Mouse (Mus musculus): ENCODE data around the gene Nphp1. TPM values are rescaled to one million over a fixed set of nuclear protein-coding genes. Genes with fewer than 3 reads are reported as not detected.

The Nphp1 gene
- polyA plus RNA-seq, 2 experiments: 4.9 to 5.5 TPM

GRCm38 (mm10) chr2:127775013-127775412 is 13.7 kb downstream of the Nphp1 start:
- TF ChIP-seq EP300 (IDR thresholded peaks at IDR 0.05; ENCODE audit: low read depth) (no peak), CTCF (IDR thresholded peaks at IDR 0.05; ENCODE audit: low read depth) (no peak)
- 87% methylated on average over 3 of the region's 3 CpGs for WGBS (ENCODE audit: insufficient replicate concordance)

GRCm38 (mm10) chr2:127774578-127774941 is 14.1 kb downstream of the Nphp1 start:
- DNase-seq (ENCODE audit: low read depth in 3 of 3, low spot score in 3 of 3) (no peak), ATAC-seq (ENCODE audit: insufficient read depth) (no peak)
- TF ChIP-seq EP300 (IDR thresholded peaks at IDR 0.05; ENCODE audit: low read depth) (no peak), CTCF (IDR thresholded peaks at IDR 0.05; ENCODE audit: low read depth) (no peak)
- Histone ChIP-seq H3K27ac (no peak overlapping the region), H3K9ac (replicated peaks) (no peak overlapping the region), H3K9me3 (ENCODE audit: control insufficient read depth, low read length) (no peaks in the 10 kb centered on the region), H3K27me3 (ENCODE audit: control insufficient read depth, insufficient read depth, low read length) (no peaks in the 10 kb centered on the region), H3K4me3 (ENCODE audit: insufficient read depth in 1 of 2, low read depth in 2 of 2, low read length in 2 of 2) (no peak overlapping the region), H3K4me1 (replicated peaks; ENCODE audit: control insufficient read depth in 2 of 2, insufficient read depth in 2 of 2, low read length in 1 of 2) (peaks cover 3 to 11% of the 10 kb centered on the region in 2 experiments; a peak in 2 of 4 replicates), H3K4me2 (ENCODE audit: low read depth) (no peak overlapping the region), H3K36me3 (replicated peaks; ENCODE audit: control insufficient read depth, insufficient read depth, low read depth) (no peaks in the 10 kb centered on the region)
- WGBS (ENCODE audit: insufficient replicate concordance): 25% methylated on average over 1 of the region's 1 CpGs

More at GRCm38 (mm10) chr2:127775013-127775412, 13.7 kb downstream of the Nphp1 start:
- DNase-seq (ENCODE audit: low read depth in 3 of 3, low spot score in 3 of 3) (no peak), ATAC-seq (ENCODE audit: insufficient read depth) (no peak)
- Histone ChIP-seq H3K9me3 (ENCODE audit: control insufficient read depth, low read length) (no peaks in the 10 kb centered on the region), H3K27me3 (ENCODE audit: control insufficient read depth, insufficient read depth, low read length) (no peaks in the 10 kb centered on the region), H3K4me2 (ENCODE audit: low read depth) (no peak overlapping the region), H3K4me3 (ENCODE audit: insufficient read depth in 1 of 2, low read depth in 2 of 2, low read length in 2 of 2) (no peak overlapping the region), H3K4me1 (replicated peaks; ENCODE audit: control insufficient read depth in 2 of 2, insufficient read depth in 2 of 2, low read length in 1 of 2) (peaks cover 3 to 11% of the 10 kb centered on the region in 2 experiments; a peak in 2 of 4 replicates), H3K9ac (replicated peaks) (no peak overlapping the region), H3K36me3 (replicated peaks; ENCODE audit: control insufficient read depth, insufficient read depth, low read depth) (no peaks in the 10 kb centered on the region), H3K27ac (no peak overlapping the region)

- H3K27ac ChIP-seq: peak overlapping the region; percentile 11; the same call in 1 of the 2 replicates
- 38% methylated on average over 15 of the region's 15 CpGs for WGBS (ENCODE audit: insufficient replicate concordance)
- ATAC-seq (ENCODE audit: insufficient read depth): peak; percentile 92
Measured at GRCm38 (mm10) chr2:127773938-127774577, 14.6 kb downstream of the Nphp1 start.

GRCm38 (mm10) chr2:127761587-127761986 is 27.1 kb downstream of the Nphp1 start:
- Histone ChIP-seq H3K9ac (replicated peaks) (no peak overlapping the region), H3K9me3 (ENCODE audit: control insufficient read depth, low read length) (no peaks in the 10 kb centered on the region), H3K4me2 (ENCODE audit: low read depth) (no peak overlapping the region), H3K4me3 (ENCODE audit: insufficient read depth in 1 of 2, low read depth in 2 of 2, low read length in 2 of 2) (no peak overlapping the region), H3K27ac (no peak overlapping the region), H3K36me3 (replicated peaks; ENCODE audit: control insufficient read depth, insufficient read depth, low read depth) (no peaks in the 10 kb centered on the region), H3K27me3 (ENCODE audit: control insufficient read depth, insufficient read depth, low read length) (no peaks in the 10 kb centered on the region), H3K4me1 (replicated peaks; ENCODE audit: control insufficient read depth in 2 of 2, insufficient read depth in 2 of 2, low read length in 1 of 2) (no peaks in the 10 kb centered on the region)
- DNase-seq (ENCODE audit: low read depth in 3 of 3, low spot score in 3 of 3) (no peak), ATAC-seq (ENCODE audit: insufficient read depth) (no peak)
- WGBS (ENCODE audit: insufficient replicate concordance): 62% methylated on average over 5 of the region's 5 CpGs
- TF ChIP-seq EP300 (IDR thresholded peaks at IDR 0.05; ENCODE audit: low read depth): no peak
- no peak for TF ChIP-seq CTCF (IDR thresholded peaks at IDR 0.05; ENCODE audit: low read depth)

More at GRCm38 (mm10) chr2:127773938-127774577, 14.6 kb downstream of the Nphp1 start:
- DNase-seq (ENCODE audit: low read depth in 3 of 3, low spot score in 3 of 3): peak; percentile 30 to 52 (median 51)
- H3K9me3 ChIP-seq (ENCODE audit: control insufficient read depth, low read length): no peaks in the 10 kb centered on the region
- no peak overlapping the region; the same call in 1 of the 2 replicates for H3K9ac ChIP-seq (replicated peaks)
- no peaks in the 10 kb centered on the region for H3K27me3 ChIP-seq (ENCODE audit: control insufficient read depth, insufficient read depth, low read length)
- H3K36me3 ChIP-seq (replicated peaks; ENCODE audit: control insufficient read depth, insufficient read depth, low read depth): no peaks in the 10 kb centered on the region
- H3K4me1 ChIP-seq (replicated peaks; ENCODE audit: control insufficient read depth in 2 of 2, insufficient read depth in 2 of 2, low read length in 1 of 2): peaks cover 3 to 11% of the 10 kb centered on the region in 2 experiments; a peak in 2 of 4 replicates
- H3K4me3 ChIP-seq (ENCODE audit: insufficient read depth in 1 of 2, low read depth in 2 of 2, low read length in 2 of 2): peak overlapping the region; percentile 4 to 46
- TF ChIP-seq CTCF (IDR thresholded peaks at IDR 0.05; ENCODE audit: low read depth) (no peak), EP300 (IDR thresholded peaks at IDR 0.05; ENCODE audit: low read depth) (peak; percentile 63)
- H3K4me2 ChIP-seq (ENCODE audit: low read depth): peak overlapping the region; percentile 40

- no peak overlapping the region for H3K4me3 ChIP-seq (ENCODE audit: insufficient read depth in 1 of 2, low read depth in 2 of 2, low read length in 2 of 2)
- H3K27ac ChIP-seq: no peak overlapping the region
- no peaks in the 10 kb centered on the region for H3K36me3 ChIP-seq (replicated peaks; ENCODE audit: control insufficient read depth, insufficient read depth, low read depth)
- TF ChIP-seq EP300 (IDR thresholded peaks at IDR 0.05; ENCODE audit: low read depth): no peak
- TF ChIP-seq CTCF (IDR thresholded peaks at IDR 0.05; ENCODE audit: low read depth): no peak
- ATAC-seq (ENCODE audit: insufficient read depth): no peak
- no peaks in the 10 kb centered on the region for H3K9me3 ChIP-seq (ENCODE audit: control insufficient read depth, low read length)
- no peak overlapping the region for H3K9ac ChIP-seq (replicated peaks)
- no peaks in the 10 kb centered on the region for H3K4me1 ChIP-seq (replicated peaks; ENCODE audit: control insufficient read depth in 2 of 2, insufficient read depth in 2 of 2, low read length in 1 of 2)
- 22% methylated on average over 10 of the region's 10 CpGs for WGBS (ENCODE audit: insufficient replicate concordance)
- no peak overlapping the region for H3K4me2 ChIP-seq (ENCODE audit: low read depth)
- no peaks in the 10 kb centered on the region for H3K27me3 ChIP-seq (ENCODE audit: control insufficient read depth, insufficient read depth, low read length)
- DNase-seq (ENCODE audit: low read depth in 3 of 3, low spot score in 3 of 3): peak in 1 of 3 experiments; percentile 2
Measured at GRCm38 (mm10) chr2:127760429-127761000, 28.2 kb downstream of the Nphp1 start.
